Mouse (Mus musculus): Measurements from ENCODE around the gene Klhdc1. TPM values are rescaled to one million over a fixed set of nuclear protein-coding genes. Genes with fewer than 3 reads are reported as not detected.
A peak's percentile ranks its signal among the peaks of the same experiment; 100 is the strongest.

The Klhdc1 gene
- polyA plus RNA-seq, 2 experiments: 3.3 to 3.6 TPM

GRCm38 (mm10) chr12:69227776-69228466 is 13.1 kb upstream of the Klhdc1 start, which contains the start of gene Pole2:
Gene Pole2, minus strand, starts transcription at chr12:69228195.
- ATAC-seq (ENCODE audit: insufficient read depth) (peak; percentile 95), DNase-seq (ENCODE audit: low read depth in 3 of 3, low spot score in 3 of 3) (peak; percentile 68 to 75 (median 72))
- H3K4me3 ChIP-seq (ENCODE audit: insufficient read depth in 1 of 2, low read depth in 2 of 2, low read length in 2 of 2): peak within 1 kb of the TSS; percentile 80 to 97
- H3K9me3 ChIP-seq (ENCODE audit: control insufficient read depth, low read length): no peaks in the 10 kb centered on the region
- TF ChIP-seq EP300 (IDR thresholded peaks at IDR 0.05; ENCODE audit: low read depth) (no peak), CTCF (IDR thresholded peaks at IDR 0.05; ENCODE audit: low read depth) (0 out of 2 replicates have a peak, but pooled peaks have one; percentile 18)
- H3K36me3 ChIP-seq (replicated peaks; ENCODE audit: control insufficient read depth, insufficient read depth, low read depth): peaks cover 22% of the 10 kb centered on the region
- H3K4me2 ChIP-seq (ENCODE audit: low read depth): peak within 1 kb of the TSS; percentile 89
- peak within 1 kb of the TSS; percentile 76 for H3K9ac ChIP-seq (replicated peaks)
- H3K27me3 ChIP-seq (ENCODE audit: control insufficient read depth, insufficient read depth, low read length): no peaks in the 10 kb centered on the region
- H3K27ac ChIP-seq: peak within 1 kb of the TSS; percentile 51
- under 1% methylated on average over 37 of the region's 37 CpGs for WGBS (ENCODE audit: insufficient replicate concordance)
- peaks cover 6 to 14% of the 10 kb centered on the region in 2 experiments for H3K4me1 ChIP-seq (replicated peaks; ENCODE audit: control insufficient read depth in 2 of 2, insufficient read depth in 2 of 2, low read length in 1 of 2)

- WGBS (ENCODE audit: insufficient replicate concordance): 55% methylated on average over 2 of the region's 2 CpGs
- H3K9me3 ChIP-seq (ENCODE audit: control insufficient read depth, low read length): no peaks in the 10 kb centered on the region
- no peak for ATAC-seq (ENCODE audit: insufficient read depth)
- H3K4me2 ChIP-seq (ENCODE audit: low read depth): no peak overlapping the region
- H3K27ac ChIP-seq: no peak overlapping the region
- peaks cover 6 to 14% of the 10 kb centered on the region in 2 experiments for H3K4me1 ChIP-seq (replicated peaks; ENCODE audit: control insufficient read depth in 2 of 2, insufficient read depth in 2 of 2, low read length in 1 of 2)
- no peak overlapping the region for H3K4me3 ChIP-seq (ENCODE audit: insufficient read depth in 1 of 2, low read depth in 2 of 2, low read length in 2 of 2)
- no peaks in the 10 kb centered on the region for H3K27me3 ChIP-seq (ENCODE audit: control insufficient read depth, insufficient read depth, low read length)
- H3K36me3 ChIP-seq (replicated peaks; ENCODE audit: control insufficient read depth, insufficient read depth, low read depth): peaks cover 15% of the 10 kb centered on the region
- peak; percentile 35 to 45 (median 38) for DNase-seq (ENCODE audit: low read depth in 3 of 3, low spot score in 3 of 3)
- peak; percentile 69 for TF ChIP-seq CTCF (IDR thresholded peaks at IDR 0.05; ENCODE audit: low read depth)
- no peak for TF ChIP-seq EP300 (IDR thresholded peaks at IDR 0.05; ENCODE audit: low read depth)
- no peak overlapping the region for H3K9ac ChIP-seq (replicated peaks)
These were observed 11.7 kb upstream of the Klhdc1 start for GRCm38 (mm10) chr12:69229251-69229650.

GRCm38 (mm10) chr12:69235782-69236181 is 5.2 kb upstream of the Klhdc1 start:
- H3K27ac ChIP-seq: no peak overlapping the region
- no peak for DNase-seq (ENCODE audit: low read depth in 3 of 3, low spot score in 3 of 3)
- no peaks in the 10 kb centered on the region for H3K9me3 ChIP-seq (ENCODE audit: control insufficient read depth, low read length)
- 81% methylated on average over 6 of the region's 6 CpGs for WGBS (ENCODE audit: insufficient replicate concordance)
- no peaks in the 10 kb centered on the region for H3K4me1 ChIP-seq (replicated peaks; ENCODE audit: control insufficient read depth in 2 of 2, insufficient read depth in 2 of 2, low read length in 1 of 2)
- H3K4me3 ChIP-seq (ENCODE audit: insufficient read depth in 1 of 2, low read depth in 2 of 2, low read length in 2 of 2): no peak overlapping the region
- H3K9ac ChIP-seq (replicated peaks): no peak overlapping the region
- H3K36me3 ChIP-seq (replicated peaks; ENCODE audit: control insufficient read depth, insufficient read depth, low read depth): no peaks in the 10 kb centered on the region
- H3K4me2 ChIP-seq (ENCODE audit: low read depth): no peak overlapping the region
- H3K27me3 ChIP-seq (ENCODE audit: control insufficient read depth, insufficient read depth, low read length): no peaks in the 10 kb centered on the region
- ATAC-seq (ENCODE audit: insufficient read depth): no peak
- TF ChIP-seq CTCF (IDR thresholded peaks at IDR 0.05; ENCODE audit: low read depth): no peak
- TF ChIP-seq EP300 (IDR thresholded peaks at IDR 0.05; ENCODE audit: low read depth): no peak

- 22% methylated on average over 3 of the region's 3 CpGs for WGBS (ENCODE audit: insufficient replicate concordance)
- no peak for ATAC-seq (ENCODE audit: insufficient read depth)
These were observed 2.7 kb upstream of the Klhdc1 start for GRCm38 (mm10) chr12:69238284-69238683.

GRCm38 (mm10) chr12:69241405-69241770 is 412 bp downstream of the Klhdc1 start:
- Histone ChIP-seq H3K4me3 (ENCODE audit: insufficient read depth in 1 of 2, low read depth in 2 of 2, low read length in 2 of 2) (peak overlapping the region; percentile 64 to 74), H3K9me3 (ENCODE audit: control insufficient read depth, low read length) (no peaks in the 10 kb centered on the region), H3K4me2 (ENCODE audit: low read depth) (peak overlapping the region; percentile 96), H3K4me1 (replicated peaks; ENCODE audit: control insufficient read depth in 2 of 2, insufficient read depth in 2 of 2, low read length in 1 of 2) (peaks cover 5 to 8% of the 10 kb centered on the region in 2 experiments; a peak in 3 of 4 replicates), H3K27ac (no peak overlapping the region), H3K9ac (replicated peaks) (peak overlapping the region; percentile 82), H3K36me3 (replicated peaks; ENCODE audit: control insufficient read depth, insufficient read depth, low read depth) (no peaks in the 10 kb centered on the region), H3K27me3 (ENCODE audit: control insufficient read depth, insufficient read depth, low read length) (no peaks in the 10 kb centered on the region)
- DNase-seq (ENCODE audit: low read depth in 3 of 3, low spot score in 3 of 3) (no peak), ATAC-seq (ENCODE audit: insufficient read depth) (no peak)
- TF ChIP-seq EP300 (IDR thresholded peaks at IDR 0.05; ENCODE audit: low read depth) (no peak), CTCF (IDR thresholded peaks at IDR 0.05; ENCODE audit: low read depth) (no peak)
- WGBS (ENCODE audit: insufficient replicate concordance): 0% methylated on average over 3 of the region's 3 CpGs

More at GRCm38 (mm10) chr12:69238284-69238683, 2.7 kb upstream of the Klhdc1 start:
- Histone ChIP-seq H3K27me3 (ENCODE audit: control insufficient read depth, insufficient read depth, low read length) (no peaks in the 10 kb centered on the region), H3K9ac (replicated peaks) (no peak overlapping the region), H3K36me3 (replicated peaks; ENCODE audit: control insufficient read depth, insufficient read depth, low read depth) (no peaks in the 10 kb centered on the region), H3K9me3 (ENCODE audit: control insufficient read depth, low read length) (no peaks in the 10 kb centered on the region), H3K4me2 (ENCODE audit: low read depth) (no peak overlapping the region), H3K4me1 (replicated peaks; ENCODE audit: control insufficient read depth in 2 of 2, insufficient read depth in 2 of 2, low read length in 1 of 2) (peaks cover 5 to 8% of the 10 kb centered on the region in 2 experiments; a peak in 3 of 4 replicates), H3K4me3 (ENCODE audit: insufficient read depth in 1 of 2, low read depth in 2 of 2, low read length in 2 of 2) (no peak overlapping the region), H3K27ac (no peak overlapping the region)
- DNase-seq (ENCODE audit: low read depth in 3 of 3, low spot score in 3 of 3): no peak
- no peak for TF ChIP-seq CTCF (IDR thresholded peaks at IDR 0.05; ENCODE audit: low read depth)
- no peak for TF ChIP-seq EP300 (IDR thresholded peaks at IDR 0.05; ENCODE audit: low read depth)
